Mouse (Mus musculus): Measurements from ENCODE around the gene Plekhh2.

DNA sequence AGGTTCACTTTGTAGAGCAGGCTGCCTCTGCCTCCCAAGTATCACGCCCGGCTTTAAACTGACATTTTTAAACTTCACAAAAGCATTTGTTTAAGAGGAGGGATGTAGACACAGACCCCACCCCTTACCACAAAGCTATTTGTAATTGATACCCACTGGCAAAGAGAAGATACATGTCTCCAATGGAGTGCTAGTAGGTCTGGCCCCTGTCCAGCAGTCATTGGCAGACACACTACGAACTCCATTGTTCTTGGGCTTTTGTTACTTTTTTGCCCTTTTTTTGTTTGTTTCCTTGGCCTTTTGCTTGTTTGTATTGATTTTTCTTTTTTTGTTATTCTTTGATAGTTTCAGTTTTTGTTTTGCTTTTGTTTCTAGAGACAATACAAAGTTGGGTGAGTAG lies 26.3 kb downstream of the Plekhh2 start:
- TF ChIP-seq MYB (IDR thresholded peaks at IDR 0.05; ENCODE audit: low read depth, low read length) (no peak), TAL1 (IDR thresholded peaks at IDR 0.05; ENCODE audit: low read length) (no peak), MYC (IDR thresholded peaks at IDR 0.05; ENCODE audit: low read depth, low read length) (no peak), USF1 (IDR thresholded peaks at IDR 0.05; ENCODE audit: low read depth, low read length) (no peak), CTCF (IDR thresholded peaks at IDR 0.05 in 2 of 3, conservative IDR thresholded peaks at IDR 0.05 in 1 of 3; ENCODE audit: control insufficient read depth in 1 of 3, insufficient read depth in 1 of 3, low read depth in 2 of 3, low read length in 3 of 3, poor library complexity in 1 of 3, severe bottlenecking in 1 of 3) (no peak), GATA1 (IDR thresholded peaks at IDR 0.05; ENCODE audit: low read depth, low read length) (no peak), SMC3 (IDR thresholded peaks at IDR 0.05; ENCODE audit: low read depth, low read length) (no peak), POLR2A (IDR thresholded peaks at IDR 0.05; ENCODE audit: control insufficient read depth in 1 of 2, insufficient read depth in 1 of 2, low read depth in 1 of 2, low read length in 2 of 2, poor library complexity in 1 of 2) (no peak), TCF12 (IDR thresholded peaks at IDR 0.05; ENCODE audit: low read depth, low read length) (no peak), MAFK (IDR thresholded peaks at IDR 0.05; ENCODE audit: borderline replicate concordance, low read depth, low read length) (no peak), RCOR1 (IDR thresholded peaks at IDR 0.05; ENCODE audit: low read depth, low read length) (no peak), HCFC1 (IDR thresholded peaks at IDR 0.05; ENCODE audit: low read depth, low read length) (no peak), CHD2 (IDR thresholded peaks at IDR 0.05; ENCODE audit: low read length) (no peak)

Data from MEL (cell line).